9 mouse cellular contexts compared by ENCODE assay signal in the genomic region with DNA sequence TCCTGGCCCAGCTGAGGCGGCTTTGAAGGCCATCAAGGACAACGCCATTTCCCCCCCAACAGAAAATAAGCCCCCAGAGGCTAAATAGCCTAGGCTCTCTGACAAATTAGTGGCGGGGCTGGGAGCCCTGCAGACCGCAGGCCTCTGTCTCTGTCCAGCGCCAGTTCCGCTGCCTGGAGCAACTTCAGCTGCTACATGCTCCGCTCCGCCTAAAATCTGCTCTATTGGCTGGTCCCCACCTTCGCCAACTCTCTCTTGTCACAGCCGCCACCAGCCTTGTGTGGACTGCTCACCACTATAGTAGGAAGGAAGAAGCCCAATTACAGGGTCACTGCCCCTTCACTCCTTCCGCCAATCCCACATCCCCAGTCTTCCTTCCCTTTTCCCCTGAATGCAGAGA. TPM values are rescaled to one million over a fixed set of nuclear protein-coding genes. Genes with fewer than 3 reads are reported as not detected.
A peak's percentile ranks its signal among the peaks of the same experiment; 100 is the strongest.
DNase-seq lines count a peak whose midpoint lies in the region; ATAC-seq lines count a peak whose summit lies in the region.
"Had no signal": no experiment of that assay in that cellular context is flagged by ENCODE, and none has a peak within 500 bp of the region (broad histone marks: within the 10 kb centered on the region; RNA-seq: fewer than 3 reads in every experiment).

No protein-coding gene starts in this region.

- DNase-seq in kidney, postnatal 10 days, result peak; percentile 63
- no peak for DNase-seq in kidney, adult 11 months
- DNase-seq in embryonic facial prominence, embryonic 14.5 days (ENCODE audit: low spot score), result peak; percentile 61
- DNase-seq in limb, embryonic 10.5 days (ENCODE audit: low spot score), result no peak
- DNase-seq in spleen, postnatal 4 days (ENCODE audit: low spot score in 2 of 2), result no peak
- DNase-seq in cerebellum, adult 18-20 months, result no peak
- DNase-seq in urinary bladder, postnatal 25 days (ENCODE audit: low spot score), result no peak

- no peaks in the 10 kb centered on the region for H3K9me3 ChIP-seq in embryonic facial prominence, embryonic 14.5 days (ENCODE audit: control insufficient read depth, low read length)
- H3K9me3 ChIP-seq in limb, embryonic 10.5 days (replicated peaks), result no peaks in the 10 kb centered on the region
- H3K9me3 ChIP-seq in neural tube, embryonic 12.5 days, result no peaks in the 10 kb centered on the region

- H3K4me2 ChIP-seq in embryonic facial prominence, embryonic 14.5 days (ENCODE audit: low read depth, low read length), result peak overlapping the region; percentile 86
- peak overlapping the region; percentile 95 for H3K4me2 ChIP-seq in neural tube, embryonic 12.5 days (replicated peaks)

- peak overlapping the region; percentile 94 for H3K9ac ChIP-seq in embryonic facial prominence, embryonic 14.5 days (ENCODE audit: low read depth, low read length)
- H3K9ac ChIP-seq in neural tube, embryonic 12.5 days, result peak overlapping the region; percentile 99

- ATAC-seq in embryonic facial prominence, embryonic 14.5 days (ENCODE audit: low read depth), result no peak
- ATAC-seq in neural tube, embryonic 12.5 days (ENCODE audit: low FRiP score, low read depth), result no peak
- ATAC-seq: Patski had no signal

- H3K36me3 ChIP-seq in embryonic facial prominence, embryonic 14.5 days (ENCODE audit: control insufficient read depth, insufficient read depth, low read length), result no peaks in the 10 kb centered on the region
- peaks cover 57% of the 10 kb centered on the region for H3K36me3 ChIP-seq in limb, embryonic 10.5 days
- peaks cover 3% of the 10 kb centered on the region; the same call in 1 of the 2 replicates for H3K36me3 ChIP-seq in neural tube, embryonic 12.5 days

- H3K27me3 ChIP-seq in embryonic facial prominence, embryonic 14.5 days (replicated peaks; ENCODE audit: control insufficient read depth, insufficient read depth, low read length), result no peaks in the 10 kb centered on the region
- H3K27me3 ChIP-seq in limb, embryonic 10.5 days (ENCODE audit: low read depth, poor library complexity, severe bottlenecking), result no peaks in the 10 kb centered on the region
- no peaks in the 10 kb centered on the region for H3K27me3 ChIP-seq in neural tube, embryonic 12.5 days (replicated peaks)
- H3K27me3 ChIP-seq: Patski had no signal

- H3K4me3 ChIP-seq in embryonic facial prominence, embryonic 14.5 days (ENCODE audit: low read depth, low read length), result peak overlapping the region; percentile 82
- H3K4me3 ChIP-seq in limb, embryonic 10.5 days, result peak overlapping the region; percentile 96
- peak overlapping the region; percentile 90 for H3K4me3 ChIP-seq in neural tube, embryonic 12.5 days

- WGBS in embryonic facial prominence, embryonic 14.5 days, result 19% methylated on average over 11 of the region's 11 CpGs
- WGBS in limb, embryonic 10.5 days, result 64% methylated on average over 11 of the region's 11 CpGs
- 46% methylated on average over 11 of the region's 11 CpGs for WGBS in neural tube, embryonic 12.5 days

- peaks cover 54% of the 10 kb centered on the region for H3K4me1 ChIP-seq in embryonic facial prominence, embryonic 14.5 days (ENCODE audit: control insufficient read depth, insufficient read depth, low read length)
- peaks cover 94% of the 10 kb centered on the region for H3K4me1 ChIP-seq in limb, embryonic 10.5 days
- peaks cover 69% of the 10 kb centered on the region for H3K4me1 ChIP-seq in neural tube, embryonic 12.5 days

- no peak overlapping the region; the same call in 1 of the 2 replicates for H3K27ac ChIP-seq in embryonic facial prominence, embryonic 14.5 days (replicated peaks; ENCODE audit: low read depth, low read length)
- peak overlapping the region; percentile 54; the same call in 1 of the 2 replicates for H3K27ac ChIP-seq in limb, embryonic 10.5 days
- H3K27ac ChIP-seq in neural tube, embryonic 12.5 days, result no peak overlapping the region

RNA-seq across cellular contexts. Expression of gene Tet3, which starts 5.2 kb away (rescaled TPM):
- polyA plus RNA-seq in embryonic facial prominence, embryonic 14.5 days (2014; fragmentation: Nextera tagmentation; extraction: Ambion mirVana), result 32.4 and 37.3 TPM in 2 replicates
- polyA plus RNA-seq in limb, embryonic 10.5 days (2016; fragmentation: Nextera tagmentation; extraction: Ambion mirVana), result 40.1 and 42.7 TPM in 2 replicates
- polyA plus RNA-seq in neural tube, embryonic 12.5 days (2016; fragmentation: Nextera tagmentation; extraction: Ambion mirVana), result 59.8 and 64.5 TPM in 2 replicates

RNA-seq across cellular contexts. Expression of gene Dguok, which starts 53.1 kb away (rescaled TPM):
- polyA plus RNA-seq in embryonic facial prominence, embryonic 14.5 days (2014; fragmentation: Nextera tagmentation; extraction: Ambion mirVana), result 70.5 and 72.3 TPM in 2 replicates
- polyA plus RNA-seq in limb, embryonic 10.5 days (2016; fragmentation: Nextera tagmentation; extraction: Ambion mirVana), result 58.0 and 69.5 TPM in 2 replicates
- 62.6 and 66.4 TPM in 2 replicates for polyA plus RNA-seq in neural tube, embryonic 12.5 days (2016; fragmentation: Nextera tagmentation; extraction: Ambion mirVana)

Comparison
In these comparisons a context has a peak if more than half of its experiments do, and no peak if none do; other contexts are left out.
1. DNase-seq: peak in kidney, postnatal 10 days (single experiment) and embryonic facial prominence, embryonic 14.5 days (single experiment); none in kidney, adult 11 months (single experiment), limb, embryonic 10.5 days (single experiment), spleen, postnatal 4 days (0 of 2), cerebellum, adult 18-20 months (0 of 2) and urinary bladder, postnatal 25 days (single experiment).
2. Peak in every context shown above with its lines, with median percentiles within 50 percentile points of each other: H3K4me3 ChIP-seq.